Mouse (Mus musculus) thymus, postnatal 10 days (tissue): ENCODE measurements around the gene Ifi206.

Experiments
- DNase-seq, 2 experiments: peaks; one replicate each; pipeline ENCODE4 v3.0.0; 2021; ENCODE audit warnings: low spot score in 2 of 2

The Ifi206 gene

DNA sequence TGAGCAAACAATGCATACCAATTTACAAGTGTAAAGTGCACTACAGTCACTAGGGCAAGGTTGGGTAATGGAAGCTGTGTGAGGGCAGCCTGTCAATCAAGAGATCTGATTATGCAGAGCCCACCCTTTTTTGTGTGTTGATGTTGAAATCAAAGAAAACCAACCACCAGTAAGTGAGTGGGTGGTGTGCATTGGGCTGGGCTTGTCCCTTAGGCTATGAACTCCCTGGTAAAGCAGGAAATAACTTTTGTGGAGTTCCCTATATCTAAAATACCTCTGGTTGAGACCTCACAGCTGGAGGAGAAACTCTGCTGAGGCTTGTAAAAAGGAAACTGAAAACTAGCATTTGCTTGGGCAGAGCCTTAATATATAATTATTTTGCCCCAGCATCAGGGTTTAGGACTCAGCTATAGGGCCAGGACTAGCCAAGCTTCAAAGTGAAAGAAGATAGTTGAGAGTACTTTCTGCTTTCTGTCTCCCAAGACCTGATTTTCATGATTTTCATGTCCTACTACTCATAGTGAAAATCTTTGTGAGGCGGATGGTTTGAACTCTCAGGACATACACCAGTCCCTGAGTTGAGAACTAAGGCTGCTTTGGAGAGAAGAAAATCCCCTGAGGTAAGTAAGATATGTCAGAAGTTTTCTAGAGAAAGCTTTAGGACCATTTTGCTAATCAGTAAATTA is 71.8 kb downstream of the Ifi206 start:
- DNase-seq: no peak

DNA sequence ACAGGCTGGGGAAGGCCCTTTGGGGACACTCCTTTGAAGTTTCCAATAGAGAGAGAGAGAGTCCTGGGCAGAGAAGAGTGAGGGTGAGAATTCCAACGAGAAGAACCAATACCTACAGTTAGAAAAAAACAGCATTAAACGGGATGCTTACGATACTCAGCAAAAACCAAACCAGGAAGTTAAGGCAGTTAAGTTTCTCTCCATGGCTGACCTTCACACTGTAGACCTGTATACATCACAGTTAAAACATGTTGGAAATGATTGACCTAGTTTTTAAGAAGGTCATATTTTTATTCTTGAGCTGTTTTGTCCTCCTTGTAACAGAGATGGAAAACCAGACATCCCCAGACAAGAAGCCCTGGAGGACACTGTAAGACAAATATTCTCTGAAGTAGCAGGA is 72.3 kb downstream of the Ifi206 start:
- no peak for DNase-seq
